Mouse (Mus musculus) G1E-ER4 (cell line): ENCODE measurements around the gene Fgf8. TPM values are rescaled to one million over a fixed set of nuclear protein-coding genes. Genes with fewer than 3 reads are reported as not detected.

Experiments used
- GATA1 ChIP-seq: IDR thresholded peaks from one replicate; pipeline ENCODE4 v1.8.0; 2012; ENCODE audit warnings: low read length, inconsistent platforms
- polyA plus RNA-seq: library from polyadenylated mRNA; stranded (reverse); fragments of >175 nt; gene quantifications from 2 replicates; pipeline ENCODE4 v1.2.3, GENCODE M21; 2012

Gene Fgf8
- polyA plus RNA-seq, 1 experiment, result not detected

DNA sequence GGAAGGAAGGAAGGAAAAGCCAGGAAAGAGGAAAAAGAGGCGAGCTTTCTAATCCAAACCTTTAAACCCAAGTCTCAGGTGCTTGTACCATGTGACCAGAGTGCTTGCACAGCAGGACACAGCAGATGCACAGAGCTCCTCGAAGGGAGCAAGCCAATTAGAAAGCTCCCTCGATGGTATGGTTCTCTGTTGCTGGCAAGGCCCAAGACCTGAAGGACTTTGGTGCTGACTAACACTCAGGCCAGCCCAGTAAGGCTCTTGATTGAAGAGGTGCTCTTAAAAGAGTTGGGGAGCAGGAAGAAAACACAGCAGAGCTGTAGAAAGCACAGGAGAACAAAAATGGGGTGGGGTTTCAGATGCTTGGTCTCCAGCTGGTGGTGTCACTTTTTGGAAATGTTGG lies 34.0 kb downstream of the Fgf8 start:
- TF ChIP-seq GATA1, result no peak

DNA sequence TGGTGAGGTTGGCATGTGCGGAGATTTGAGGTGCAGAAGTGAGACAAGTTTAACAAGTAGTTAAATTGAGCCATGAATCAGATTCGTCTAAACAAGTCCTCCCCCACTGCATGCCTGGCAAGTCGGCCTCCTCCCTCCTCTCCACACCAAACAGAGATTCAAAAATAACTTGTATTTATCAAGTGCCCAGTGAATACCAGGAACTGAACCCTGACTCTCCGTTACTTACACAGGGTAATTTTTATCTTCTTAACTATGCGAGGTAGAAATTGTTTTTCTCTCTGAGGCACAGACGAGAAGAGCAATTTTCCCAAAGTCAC lies 46.5 kb downstream of the Fgf8 start:
- TF ChIP-seq GATA1, result no peak

DNA sequence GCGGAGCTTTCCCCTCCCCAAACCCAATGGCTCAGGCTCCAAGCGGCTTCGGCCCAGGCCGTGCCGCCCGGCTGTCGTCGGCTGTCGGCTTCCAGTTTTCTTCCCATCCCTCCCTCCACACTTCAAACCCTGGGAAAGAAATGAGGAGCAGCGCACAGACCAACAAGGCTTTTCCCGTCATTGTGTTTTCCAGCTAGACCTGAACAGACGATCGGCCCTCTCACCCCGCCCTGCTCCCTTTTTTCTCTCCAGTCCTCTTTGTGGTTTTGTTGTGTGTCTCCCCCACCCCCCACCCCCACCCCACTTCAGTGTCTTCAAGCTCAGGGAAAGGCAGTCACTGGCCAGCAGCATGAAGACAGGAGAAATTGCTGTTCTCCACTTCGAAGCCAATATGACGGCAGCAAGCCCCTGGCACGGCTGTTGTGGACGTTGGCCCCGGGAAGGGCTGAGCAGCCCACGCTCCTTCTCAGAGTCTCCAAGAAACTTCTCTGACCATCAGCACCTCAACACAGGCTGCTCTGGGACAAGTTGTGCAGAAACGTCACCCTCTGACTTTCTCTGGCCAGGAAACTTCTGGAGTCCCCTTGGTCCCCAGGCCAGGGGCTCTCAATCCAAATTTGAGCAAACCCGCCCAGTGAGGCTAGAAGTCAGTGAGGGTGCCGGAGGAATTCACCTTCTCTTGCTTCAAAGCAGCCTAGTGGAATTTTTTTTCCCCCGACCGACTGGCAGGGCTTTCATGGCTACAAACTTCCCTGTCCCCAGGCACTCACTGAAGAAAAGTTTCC lies 47.0 kb downstream of the Fgf8 start:
- TF ChIP-seq GATA1, result no peak

DNA sequence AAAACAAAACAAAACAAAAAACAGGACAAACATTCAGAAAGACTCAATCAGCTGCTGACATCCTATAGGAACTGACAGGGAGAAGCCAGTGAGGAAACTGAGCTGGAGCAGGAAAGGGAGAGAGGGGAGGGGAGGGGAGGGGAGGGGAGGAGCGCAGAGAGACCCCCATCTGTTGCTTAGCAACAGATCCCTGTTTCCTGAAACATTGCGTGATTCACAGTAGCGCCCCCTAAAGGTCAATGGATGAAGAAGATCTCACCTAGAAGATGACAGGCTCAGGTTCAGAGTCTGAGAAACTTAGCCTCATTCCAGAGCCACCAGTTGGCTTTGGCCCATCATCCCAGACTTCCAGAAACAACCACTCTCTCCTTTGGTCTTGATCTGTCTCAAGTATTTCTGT lies 48.7 kb downstream of the Fgf8 start:
- no peak for TF ChIP-seq GATA1

DNA sequence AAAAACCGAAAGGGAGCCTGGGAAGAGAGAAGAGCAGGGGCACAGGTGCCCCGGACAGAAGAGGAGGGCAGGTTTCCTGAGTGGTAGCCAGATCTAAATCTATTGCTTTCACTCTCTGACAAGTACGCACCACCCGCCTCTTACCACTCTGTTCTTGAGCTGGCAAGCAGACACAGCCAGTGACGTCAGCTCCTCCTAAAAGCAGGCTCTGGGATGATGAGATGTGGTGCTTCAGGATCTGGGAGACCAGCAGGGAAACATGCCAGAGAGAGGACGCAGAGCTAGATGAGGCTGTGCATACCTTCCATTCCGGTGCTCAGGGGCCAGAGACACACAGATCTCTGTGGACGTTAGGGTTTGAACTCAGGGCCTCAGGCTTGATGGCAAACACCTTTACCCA lies 50.5 kb downstream of the Fgf8 start:
- TF ChIP-seq GATA1, result no peak

DNA sequence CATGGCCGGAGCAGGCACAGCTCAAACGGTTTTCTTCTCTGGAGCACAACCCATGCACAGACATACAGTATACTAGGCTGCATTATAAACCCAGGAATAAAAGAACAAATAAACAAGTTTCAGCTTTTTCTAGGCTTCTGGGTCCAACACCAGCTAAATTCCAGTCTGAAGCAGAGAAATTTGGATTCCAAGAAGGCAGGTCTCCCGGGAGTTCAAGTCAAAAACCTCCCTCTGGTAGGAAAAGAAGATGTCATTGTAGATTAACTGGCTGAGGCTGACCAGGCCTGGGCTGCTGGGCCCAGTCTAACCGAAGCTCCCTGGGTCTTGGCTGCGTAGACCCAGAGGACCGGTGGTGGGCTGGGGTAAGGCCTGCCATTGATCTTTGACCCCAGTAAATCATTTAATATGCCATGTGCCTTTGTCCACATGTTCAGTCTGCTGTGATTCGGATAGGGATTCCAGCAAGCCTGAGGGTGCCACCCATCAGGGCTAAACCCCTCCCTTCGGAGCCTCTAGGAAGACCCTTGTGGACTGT lies 51.6 kb downstream of the Fgf8 start:
- TF ChIP-seq GATA1, result no peak

DNA sequence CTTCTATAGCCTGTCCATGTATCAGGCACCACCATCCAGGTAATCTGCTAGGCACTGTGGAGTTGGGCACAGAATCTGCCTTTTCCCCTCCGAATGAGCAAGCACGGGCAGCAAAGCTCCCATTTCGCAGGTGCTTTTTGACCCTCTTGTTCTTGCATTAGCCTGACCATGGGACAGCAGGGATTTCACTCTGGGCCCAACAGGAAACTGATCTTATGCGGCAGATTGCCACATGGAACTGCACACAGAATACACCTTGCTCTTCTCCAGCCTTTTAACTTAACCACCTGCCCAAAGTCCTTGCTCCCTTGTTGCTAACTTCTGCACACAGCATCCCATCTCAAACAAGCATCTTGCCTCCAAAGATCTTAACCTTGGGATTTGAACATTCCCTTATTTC lies 55.7 kb downstream of the Fgf8 start:
- no peak for TF ChIP-seq GATA1

Other genes with a start within 250 kb of the Fgf8 start
- 11.6 and 13.7 TPM in 2 replicates for gene Poll, start 182.4 kb downstream of the Fgf8 start, polyA plus RNA-seq
- gene Gm17018, start 182.3 kb downstream of the Fgf8 start, polyA plus RNA-seq, result 12.5 and 14.7 TPM in 2 replicates
- 45.7 and 47.0 TPM in 2 replicates for gene Fbxw4, start 82.6 kb downstream of the Fgf8 start, polyA plus RNA-seq
- 177 and 234 TPM in 2 replicates for gene Npm3, start 6.7 kb upstream of the Fgf8 start, polyA plus RNA-seq
- gene Mgea5, start 40.9 kb upstream of the Fgf8 start, polyA plus RNA-seq, result 63.6 and 79.2 TPM in 2 replicates
- 0.12 TPM in 1 of 2 replicates, not detected in the other for gene Kcnip2, start 73.1 kb upstream of the Fgf8 start, polyA plus RNA-seq